Mouse (Mus musculus): ENCODE data around the gene Ammecr1. TPM values are rescaled to one million over a fixed set of nuclear protein-coding genes. Genes with fewer than 3 reads are reported as not detected.

Ammecr1 gene
- polyA plus RNA-seq, 1 experiment from 2014 or later: 7.3 TPM

- H3K4me3 ChIP-seq (ENCODE audit: low read length): no peak overlapping the region
- no peaks in the 10 kb centered on the region for H3K9me3 ChIP-seq (ENCODE audit: low read length)
- no peak overlapping the region for H3K9ac ChIP-seq (replicated peaks; ENCODE audit: low read length)
- no peak overlapping the region for H3K4me2 ChIP-seq (replicated peaks; ENCODE audit: low read depth, low read length)
- H3K27me3 ChIP-seq (ENCODE audit: insufficient read depth, low read length): peaks cover 12% of the 10 kb centered on the region; the same call in 1 of the 2 replicates
- no peak for ATAC-seq (ENCODE audit: low FRiP score, low TSS enrichment)
- no peak overlapping the region for H3K27ac ChIP-seq (ENCODE audit: low read length)
- WGBS: 92% methylated on average over 3 of the region's 3 CpGs
- no peaks in the 10 kb centered on the region for H3K36me3 ChIP-seq (ENCODE audit: insufficient read depth, low read length)
- H3K4me1 ChIP-seq (ENCODE audit: insufficient read depth, low read length): no peaks in the 10 kb centered on the region
Observed at GRCm38 (mm10) chrX:142981530-142982130, 15.1 kb upstream of the Ammecr1 start.

- H3K4me1 ChIP-seq (ENCODE audit: insufficient read depth, low read length): no peaks in the 10 kb centered on the region
Observed at GRCm38 (mm10) chrX:142980855-142981529, 14.5 kb upstream of the Ammecr1 start.

GRCm38 (mm10) chrX:142979224-142979623 is 12.7 kb upstream of the Ammecr1 start:
- 54% methylated on average over 4 of the region's 4 CpGs for WGBS

More at GRCm38 (mm10) chrX:142980855-142981529, 14.5 kb upstream of the Ammecr1 start:
- Histone ChIP-seq H3K27me3 (ENCODE audit: insufficient read depth, low read length) (peaks cover 15% of the 10 kb centered on the region; the same call in 1 of the 2 replicates), H3K36me3 (ENCODE audit: insufficient read depth, low read length) (no peaks in the 10 kb centered on the region), H3K27ac (ENCODE audit: low read length) (no peak overlapping the region), H3K9ac (replicated peaks; ENCODE audit: low read length) (no peak overlapping the region), H3K4me2 (replicated peaks; ENCODE audit: low read depth, low read length) (no peak overlapping the region), H3K9me3 (ENCODE audit: low read length) (no peaks in the 10 kb centered on the region), H3K4me3 (ENCODE audit: low read length) (no peak overlapping the region)
- WGBS: 82% methylated on average over 2 of the region's 2 CpGs
- ATAC-seq (ENCODE audit: low FRiP score, low TSS enrichment): no peak

GRCm38 (mm10) chrX:142972443-142972970 is 6.0 kb upstream of the Ammecr1 start:
- peaks cover 20% of the 10 kb centered on the region for H3K27me3 ChIP-seq (ENCODE audit: insufficient read depth, low read length)
- H3K4me1 ChIP-seq (ENCODE audit: insufficient read depth, low read length): no peaks in the 10 kb centered on the region
- ATAC-seq (ENCODE audit: low FRiP score, low TSS enrichment): no peak
- H3K27ac ChIP-seq (ENCODE audit: low read length): no peak overlapping the region
- H3K36me3 ChIP-seq (ENCODE audit: insufficient read depth, low read length): no peaks in the 10 kb centered on the region
- no peak overlapping the region for H3K9ac ChIP-seq (replicated peaks; ENCODE audit: low read length)
- WGBS: 51% methylated on average over 7 of the region's 7 CpGs
- no peak overlapping the region for H3K4me3 ChIP-seq (ENCODE audit: low read length)
- no peak overlapping the region for H3K4me2 ChIP-seq (replicated peaks; ENCODE audit: low read depth, low read length)
- no peaks in the 10 kb centered on the region for H3K9me3 ChIP-seq (ENCODE audit: low read length)

More at GRCm38 (mm10) chrX:142979224-142979623, 12.7 kb upstream of the Ammecr1 start:
- no peak overlapping the region for H3K4me2 ChIP-seq (replicated peaks; ENCODE audit: low read depth, low read length)
- no peak overlapping the region for H3K27ac ChIP-seq (ENCODE audit: low read length)
- H3K36me3 ChIP-seq (ENCODE audit: insufficient read depth, low read length): no peaks in the 10 kb centered on the region
- H3K9me3 ChIP-seq (ENCODE audit: low read length): no peaks in the 10 kb centered on the region
- peaks cover 15% of the 10 kb centered on the region; the same call in 1 of the 2 replicates for H3K27me3 ChIP-seq (ENCODE audit: insufficient read depth, low read length)
- no peak overlapping the region for H3K4me3 ChIP-seq (ENCODE audit: low read length)
- no peaks in the 10 kb centered on the region for H3K4me1 ChIP-seq (ENCODE audit: insufficient read depth, low read length)
- ATAC-seq (ENCODE audit: low FRiP score, low TSS enrichment): no peak
- no peak overlapping the region for H3K9ac ChIP-seq (replicated peaks; ENCODE audit: low read length)

GRCm38 (mm10) chrX:142971759-142972158 is 5.2 kb upstream of the Ammecr1 start:
- no peak overlapping the region for H3K27ac ChIP-seq (ENCODE audit: low read length)
- no peaks in the 10 kb centered on the region; the same call in 1 of the 2 replicates for H3K4me1 ChIP-seq (ENCODE audit: insufficient read depth, low read length)
- no peak for ATAC-seq (ENCODE audit: low FRiP score, low TSS enrichment)
- no peak overlapping the region for H3K9ac ChIP-seq (replicated peaks; ENCODE audit: low read length)
- H3K9me3 ChIP-seq (ENCODE audit: low read length): no peaks in the 10 kb centered on the region; the same call in 1 of the 2 replicates
- no peaks in the 10 kb centered on the region for H3K36me3 ChIP-seq (ENCODE audit: insufficient read depth, low read length)
- no peak overlapping the region for H3K4me2 ChIP-seq (replicated peaks; ENCODE audit: low read depth, low read length)
- 75% methylated on average over 3 of the region's 3 CpGs for WGBS
- peaks cover 20% of the 10 kb centered on the region for H3K27me3 ChIP-seq (ENCODE audit: insufficient read depth, low read length)
- H3K4me3 ChIP-seq (ENCODE audit: low read length): no peak overlapping the region

- Histone ChIP-seq H3K4me2 (replicated peaks; ENCODE audit: low read depth, low read length) (peak overlapping the region; percentile 58), H3K4me3 (ENCODE audit: low read length) (peak overlapping the region; percentile 72), H3K27me3 (ENCODE audit: insufficient read depth, low read length) (peaks cover 18% of the 10 kb centered on the region), H3K9ac (replicated peaks; ENCODE audit: low read length) (peak overlapping the region; percentile 76), H3K4me1 (ENCODE audit: insufficient read depth, low read length) (no peaks in the 10 kb centered on the region; the same call in 1 of the 2 replicates), H3K36me3 (ENCODE audit: insufficient read depth, low read length) (no peaks in the 10 kb centered on the region), H3K27ac (ENCODE audit: low read length) (no peak overlapping the region), H3K9me3 (ENCODE audit: low read length) (no peaks in the 10 kb centered on the region; the same call in 1 of the 2 replicates)
- 47% methylated on average over 7 of the region's 7 CpGs for WGBS
- ATAC-seq (ENCODE audit: low FRiP score, low TSS enrichment): no peak
Observed at GRCm38 (mm10) chrX:142967067-142967466, 539 bp upstream of the Ammecr1 start.

DNA sequence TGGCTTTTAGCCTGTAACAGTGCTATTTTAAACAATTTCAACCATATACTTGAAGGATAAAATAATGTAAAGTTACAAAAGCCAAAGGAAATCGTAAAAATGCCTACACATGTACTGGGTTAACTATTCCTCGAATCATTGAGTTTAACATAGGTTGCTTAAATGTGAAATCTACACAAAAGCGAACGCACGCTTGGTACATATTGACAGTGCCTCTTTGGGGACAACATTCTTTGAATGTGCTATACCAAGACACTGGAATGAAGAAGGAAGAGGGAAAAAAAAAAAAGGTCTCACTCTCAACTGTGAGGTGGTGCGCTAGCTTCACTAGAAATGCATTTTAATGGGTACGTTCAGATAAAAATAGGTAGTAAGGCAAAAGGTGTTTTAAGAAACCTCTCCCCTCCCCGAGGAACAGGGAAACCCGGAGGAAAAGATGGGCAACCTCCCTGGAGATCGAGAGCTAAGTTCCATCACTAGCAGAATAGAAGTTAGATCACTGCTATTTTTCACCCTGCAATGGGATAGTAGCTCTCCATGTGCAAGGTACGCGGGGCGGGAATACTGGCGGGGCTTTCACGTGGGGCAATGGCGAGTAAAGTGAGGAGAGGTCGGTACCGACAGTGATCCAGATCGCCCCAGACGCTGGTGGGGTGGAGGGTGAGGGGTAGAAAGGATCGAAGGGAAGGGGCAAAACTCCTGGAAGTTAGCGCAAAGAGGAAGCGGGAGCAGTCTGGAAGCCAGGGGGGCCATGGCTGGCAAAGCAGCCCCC is 1.1 kb downstream of the Ammecr1 start:
- peak; percentile 24; the same call in 1 of the 2 replicates for ATAC-seq (ENCODE audit: low FRiP score, low TSS enrichment)
- no peaks in the 10 kb centered on the region; the same call in 1 of the 2 replicates for H3K9me3 ChIP-seq (ENCODE audit: low read length)
- no peak overlapping the region; the same call in 1 of the 2 replicates for H3K27ac ChIP-seq (ENCODE audit: low read length)

DNA sequence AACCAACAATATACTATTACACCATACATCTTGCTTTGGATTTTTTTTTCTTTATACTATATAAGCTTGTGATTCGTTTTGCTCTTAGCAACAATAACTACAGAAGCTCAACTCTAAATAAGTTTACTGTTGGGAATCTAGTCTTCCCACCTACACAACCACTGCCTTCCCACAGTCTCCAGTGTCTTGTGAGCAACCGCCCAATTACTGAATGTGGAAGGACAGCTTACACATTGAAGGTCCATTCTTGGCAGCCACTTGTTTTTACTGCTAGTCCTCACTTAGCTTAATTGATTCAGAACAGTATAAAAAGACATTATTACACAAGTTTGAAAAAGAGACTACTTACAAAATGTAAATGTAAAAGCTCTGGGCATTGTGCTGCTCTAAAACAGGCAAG is 6.1 kb downstream of the Ammecr1 start:
- no peak overlapping the region for H3K27ac ChIP-seq (ENCODE audit: low read length)
- no peak overlapping the region for H3K9ac ChIP-seq (replicated peaks; ENCODE audit: low read length)
- H3K4me2 ChIP-seq (replicated peaks; ENCODE audit: low read depth, low read length): no peak overlapping the region
- H3K27me3 ChIP-seq (ENCODE audit: insufficient read depth, low read length): peaks cover 12% of the 10 kb centered on the region; the same call in 1 of the 2 replicates
- no peaks in the 10 kb centered on the region for H3K9me3 ChIP-seq (ENCODE audit: low read length)
- no peak overlapping the region for H3K4me3 ChIP-seq (ENCODE audit: low read length)
- no peak for ATAC-seq (ENCODE audit: low FRiP score, low TSS enrichment)
- 82% methylated on average over 2 of the region's 2 CpGs for WGBS
- no peaks in the 10 kb centered on the region for H3K36me3 ChIP-seq (ENCODE audit: insufficient read depth, low read length)
- no peaks in the 10 kb centered on the region for H3K4me1 ChIP-seq (ENCODE audit: insufficient read depth, low read length)

More for the DNA sequence above, 1.1 kb downstream of the Ammecr1 start:
- Histone ChIP-seq H3K27me3 (ENCODE audit: insufficient read depth, low read length) (peaks cover 14% of the 10 kb centered on the region), H3K9ac (replicated peaks; ENCODE audit: low read length) (peak overlapping the region; percentile 76), H3K4me3 (ENCODE audit: low read length) (peak overlapping the region; percentile 72), H3K4me1 (ENCODE audit: insufficient read depth, low read length) (no peaks in the 10 kb centered on the region; the same call in 1 of the 2 replicates), H3K36me3 (ENCODE audit: insufficient read depth, low read length) (no peaks in the 10 kb centered on the region), H3K4me2 (replicated peaks; ENCODE audit: low read depth, low read length) (peak overlapping the region; percentile 49)
- 26% methylated on average over 23 of the region's 23 CpGs for WGBS

- no peak overlapping the region for H3K4me3 ChIP-seq (ENCODE audit: low read length)
- H3K4me2 ChIP-seq (replicated peaks; ENCODE audit: low read depth, low read length): no peak overlapping the region
- no peak for ATAC-seq (ENCODE audit: low FRiP score, low TSS enrichment)
- H3K27ac ChIP-seq (ENCODE audit: low read length): no peak overlapping the region
- H3K9me3 ChIP-seq (ENCODE audit: low read length): no peaks in the 10 kb centered on the region
- no peak overlapping the region for H3K9ac ChIP-seq (replicated peaks; ENCODE audit: low read length)
- no peaks in the 10 kb centered on the region for H3K4me1 ChIP-seq (ENCODE audit: insufficient read depth, low read length)
- H3K27me3 ChIP-seq (ENCODE audit: insufficient read depth, low read length): peaks cover 12% of the 10 kb centered on the region; the same call in 1 of the 2 replicates
- WGBS: 71% methylated on average over 4 of the region's 4 CpGs
- no peaks in the 10 kb centered on the region for H3K36me3 ChIP-seq (ENCODE audit: insufficient read depth, low read length)
Observed at GRCm38 (mm10) chrX:142959674-142960307, 6.7 kb downstream of the Ammecr1 start.

All from kidney, embryonic 16.5 days (tissue).